Mouse (Mus musculus) liver, postnatal 0 days (tissue): ENCODE results near the gene Cwc25.

Source experiments
- CTCF ChIP-seq: sonication (generic); IDR thresholded peaks from 2 replicates; pipeline ENCODE4 v1.5.1; 2016; ENCODE audit warnings: antibody characterized with exemption, low read depth
- EP300 ChIP-seq: IDR thresholded peaks from 2 replicates; pipeline ENCODE4 v1.6.1; 2016; ENCODE audit warnings: antibody characterized with exemption, low read depth, mild to moderate bottlenecking

GRCm38 (mm10) chr11:97733689-97734088 lies 32.7 kb downstream of the Cwc25 start:
- no peak for TF ChIP-seq CTCF
- TF ChIP-seq EP300 = no peak
